11 mouse cellular contexts compared by ENCODE assay signal in genomic region chr5:137608654-137609190, GRCm38 (mm10). TPM values are rescaled to one million over a fixed set of nuclear protein-coding genes. Genes with fewer than 3 reads are reported as not detected.
DNase-seq lines count a peak whose midpoint lies in the region; ATAC-seq and TF ChIP-seq lines count a peak whose summit lies in the region.
"Had no signal": no experiment of that assay in that cellular context is flagged by ENCODE, and none has a peak within 500 bp of the region (broad histone marks: within the 10 kb centered on the region; RNA-seq: fewer than 3 reads in every experiment).

No protein-coding gene starts in this region.

- no peaks in the 10 kb centered on the region for H3K9me3 ChIP-seq in kidney, embryonic 16.5 days (ENCODE audit: low read length)
- no peaks in the 10 kb centered on the region for H3K9me3 ChIP-seq in embryonic facial prominence, embryonic 11.5 days (replicated peaks; ENCODE audit: control insufficient read depth, low read length)
- no peaks in the 10 kb centered on the region for H3K9me3 ChIP-seq in hindbrain, embryonic 16.5 days (ENCODE audit: control insufficient read depth, low read length)
- H3K9me3 ChIP-seq in midbrain, embryonic 15.5 days: no peaks in the 10 kb centered on the region
- H3K9me3 ChIP-seq: liver, embryonic 15.5 days had no signal

- peak overlapping the region; percentile 32 for H3K4me3 ChIP-seq in kidney, embryonic 16.5 days (ENCODE audit: low read length)
- peak overlapping the region; percentile 20; the same call in 1 of the 2 replicates for H3K4me3 ChIP-seq in embryonic facial prominence, embryonic 11.5 days (ENCODE audit: low read depth, low read length)
- H3K4me3 ChIP-seq in hindbrain, embryonic 16.5 days (ENCODE audit: low read length): peak overlapping the region; percentile 18
- H3K4me3 ChIP-seq in midbrain, embryonic 15.5 days: peak overlapping the region; percentile 10; the same call in 1 of the 2 replicates
- H3K4me3 ChIP-seq in thymus, adult 2 months (ENCODE audit: control insufficient read depth, insufficient read depth, low read length): no peak overlapping the region
- H3K4me3 ChIP-seq: liver, embryonic 15.5 days had no signal

- H3K27ac ChIP-seq in kidney, embryonic 16.5 days (ENCODE audit: low read length): no peak overlapping the region
- H3K27ac ChIP-seq in embryonic facial prominence, embryonic 11.5 days (replicated peaks; ENCODE audit: low read depth, low read length): 0 out of 2 replicates have a peak overlapping the region, but pooled peaks have one; percentile 1
- H3K27ac ChIP-seq in hindbrain, embryonic 16.5 days (ENCODE audit: low read depth, low read length): no peak overlapping the region
- H3K27ac ChIP-seq in midbrain, embryonic 15.5 days: no peak overlapping the region
- H3K27ac ChIP-seq in thymus, adult 2 months (ENCODE audit: control insufficient read depth, insufficient read depth, low read length): no peak overlapping the region
- H3K27ac ChIP-seq: liver, embryonic 15.5 days had no signal

- no peak for ATAC-seq in kidney, embryonic 16.5 days (ENCODE audit: low FRiP score, low TSS enrichment)
- no peak for ATAC-seq in embryonic facial prominence, embryonic 11.5 days (replicated peaks; ENCODE audit: insufficient number of reproducible peaks, low FRiP score, low TSS enrichment, low read depth)
- ATAC-seq in hindbrain, embryonic 16.5 days: no peak; the same call in 1 of the 2 replicates
- no peak for ATAC-seq in midbrain, embryonic 15.5 days (replicated peaks)
- no peak for ATAC-seq in megakaryocyte progenitor cell, adult 5-6 weeks (replicated peaks; ENCODE audit: poor library complexity)

- peak overlapping the region; percentile 51 for H3K9ac ChIP-seq in kidney, embryonic 16.5 days (replicated peaks; ENCODE audit: low read length)
- H3K9ac ChIP-seq in embryonic facial prominence, embryonic 11.5 days (replicated peaks; ENCODE audit: low read length): peak overlapping the region; percentile 32
- H3K9ac ChIP-seq in hindbrain, embryonic 16.5 days (ENCODE audit: low read depth, low read length): peak overlapping the region; percentile 48
- no peak overlapping the region for H3K9ac ChIP-seq in midbrain, embryonic 15.5 days
- H3K9ac ChIP-seq: liver, embryonic 15.5 days had no signal

- no peak for TF ChIP-seq POLR2A in thymus, adult 2 months (IDR thresholded peaks at IDR 0.05; ENCODE audit: control insufficient read depth, extremely low read depth, insufficient read depth, low read length, poor library complexity)

- peak overlapping the region; percentile 58 for H3K4me2 ChIP-seq in kidney, embryonic 16.5 days (replicated peaks; ENCODE audit: low read depth, low read length)
- peak overlapping the region; percentile 36 for H3K4me2 ChIP-seq in embryonic facial prominence, embryonic 11.5 days (ENCODE audit: low read depth, low read length)
- peak overlapping the region; percentile 41 for H3K4me2 ChIP-seq in hindbrain, embryonic 16.5 days (ENCODE audit: low read length)
- H3K4me2 ChIP-seq in midbrain, embryonic 15.5 days: peak overlapping the region; percentile 31
- H3K4me2 ChIP-seq: liver, embryonic 15.5 days had no signal

- H3K4me1 ChIP-seq in kidney, embryonic 16.5 days (ENCODE audit: insufficient read depth, low read length): peaks cover 56% of the 10 kb centered on the region
- H3K4me1 ChIP-seq in embryonic facial prominence, embryonic 11.5 days (ENCODE audit: control insufficient read depth, insufficient read depth, low read length): peaks cover 16% of the 10 kb centered on the region
- peaks cover 6% of the 10 kb centered on the region for H3K4me1 ChIP-seq in hindbrain, embryonic 16.5 days (ENCODE audit: control insufficient read depth, insufficient read depth, low read depth, low read length)
- peaks cover 12% of the 10 kb centered on the region; the same call in 1 of the 2 replicates for H3K4me1 ChIP-seq in midbrain, embryonic 15.5 days
- H3K4me1 ChIP-seq in thymus, adult 2 months (replicated peaks; ENCODE audit: control insufficient read depth, insufficient read depth, low read length): 0 out of 2 replicates have a peak, but pooled peaks cover 5% of the 10 kb centered on the region

- H3K36me3 ChIP-seq in kidney, embryonic 16.5 days (ENCODE audit: insufficient read depth, low read length): peaks cover 12% of the 10 kb centered on the region
- H3K36me3 ChIP-seq in embryonic facial prominence, embryonic 11.5 days (replicated peaks; ENCODE audit: control insufficient read depth, insufficient read depth, low read depth, low read length): no peaks in the 10 kb centered on the region; the same call in 1 of the 2 replicates
- no peaks in the 10 kb centered on the region for H3K36me3 ChIP-seq in hindbrain, embryonic 16.5 days (ENCODE audit: control insufficient read depth, insufficient read depth, low read length)
- no peaks in the 10 kb centered on the region for H3K36me3 ChIP-seq in midbrain, embryonic 15.5 days (replicated peaks)
- no peaks in the 10 kb centered on the region for H3K36me3 ChIP-seq in thymus, adult 2 months (ENCODE audit: control insufficient read depth, insufficient read depth, low read length)
- H3K36me3 ChIP-seq: liver, embryonic 15.5 days had no signal

- TF ChIP-seq CTCF in thymus, adult 2 months (IDR thresholded peaks at IDR 0.05; ENCODE audit: borderline replicate concordance, control insufficient read depth, extremely low read depth, insufficient read depth, low read length, poor library complexity): no peak

- 18% methylated on average over 22 of the region's 23 CpGs for WGBS in kidney, embryonic 16.5 days
- 14% methylated on average over 23 of the region's 23 CpGs for WGBS in embryonic facial prominence, embryonic 11.5 days
- 19% methylated on average over 23 of the region's 23 CpGs for WGBS in hindbrain, embryonic 16.5 days
- WGBS in midbrain, embryonic 15.5 days: 24% methylated on average over 22 of the region's 23 CpGs
- WGBS in thymus, adult 2 months: 88% methylated on average over 23 of the region's 23 CpGs

- DNase-seq in kidney, adult 9 months: no peak
- DNase-seq in embryonic facial prominence, embryonic 11.5 days (ENCODE audit: low spot score): no peak
- no peak for DNase-seq in thymus, adult 2 months
- no peak for DNase-seq in urinary bladder, adult 18-20 months (ENCODE audit: low spot score in 2 of 2)
- DNase-seq: cerebellum, adult 11-12 months; gastrocnemius, postnatal 25 days had no signal

- H3K27me3 ChIP-seq in kidney, embryonic 16.5 days (ENCODE audit: insufficient read depth, low read length): no peaks in the 10 kb centered on the region; the same call in 1 of the 2 replicates
- H3K27me3 ChIP-seq in embryonic facial prominence, embryonic 11.5 days (ENCODE audit: control insufficient read depth, insufficient read depth, low read length): no peaks in the 10 kb centered on the region
- H3K27me3 ChIP-seq in hindbrain, embryonic 16.5 days (replicated peaks; ENCODE audit: control insufficient read depth, insufficient read depth, low read length): no peaks in the 10 kb centered on the region
- H3K27me3 ChIP-seq in midbrain, embryonic 15.5 days (replicated peaks): no peaks in the 10 kb centered on the region; the same call in 1 of the 2 replicates
- H3K27me3 ChIP-seq in thymus, adult 2 months (ENCODE audit: control insufficient read depth, insufficient read depth, low read length): no peaks in the 10 kb centered on the region

RNA-seq across cellular contexts. Expression of gene Pcolce, which starts 4.9 kb away (rescaled TPM):
- polyA plus RNA-seq in kidney, embryonic 16.5 days (2015; fragmentation: Nextera tagmentation; extraction: Ambion mirVana): 150 and 156 TPM in 2 replicates
- 133 and 142 TPM in 2 replicates for polyA plus RNA-seq in embryonic facial prominence, embryonic 11.5 days (2014; fragmentation: Nextera tagmentation; extraction: Ambion mirVana)
- 23.3 and 25.7 TPM in 2 replicates for polyA plus RNA-seq in hindbrain, embryonic 16.5 days (2015; fragmentation: Nextera tagmentation; extraction: Ambion mirVana)
- 15.1 and 16.7 TPM in 2 replicates for polyA plus RNA-seq in midbrain, embryonic 15.5 days (2015; fragmentation: Nextera tagmentation; extraction: Ambion mirVana)
- 21.9 and 29.7 TPM in 2 replicates for polyA plus RNA-seq in thymus, adult 2 months (2012; rRNA removed)
- total RNA-seq in megakaryocyte progenitor cell, adult 5-6 weeks (2015): not detected in 2 replicates
- not detected in 2 replicates for total RNA-seq in megakaryocyte progenitor cell, adult 5-6 weeks (2017)

RNA-seq across cellular contexts. Expression of gene Mospd3, which starts 7.9 kb away (rescaled TPM):
- 25.2 and 28.6 TPM in 2 replicates for polyA plus RNA-seq in kidney, embryonic 16.5 days (2015; fragmentation: Nextera tagmentation; extraction: Ambion mirVana)
- 17.4 and 19.4 TPM in 2 replicates for polyA plus RNA-seq in embryonic facial prominence, embryonic 11.5 days (2014; fragmentation: Nextera tagmentation; extraction: Ambion mirVana)
- 60.0 and 63.4 TPM in 2 replicates for polyA plus RNA-seq in hindbrain, embryonic 16.5 days (2015; fragmentation: Nextera tagmentation; extraction: Ambion mirVana)
- 66.9 and 68.2 TPM in 2 replicates for polyA plus RNA-seq in midbrain, embryonic 15.5 days (2015; fragmentation: Nextera tagmentation; extraction: Ambion mirVana)
- polyA plus RNA-seq in thymus, adult 2 months (2012; rRNA removed): 252 and 273 TPM in 2 replicates
- 95.4 and 97.5 TPM in 2 replicates for total RNA-seq in megakaryocyte progenitor cell, adult 5-6 weeks (2015)
- total RNA-seq in megakaryocyte progenitor cell, adult 5-6 weeks (2017): 3.6 and 5.5 TPM in 2 replicates

RNA-seq across cellular contexts. Expression of gene Fbxo24, which starts 20.1 kb away (rescaled TPM):
- polyA plus RNA-seq in kidney, embryonic 16.5 days (2015; fragmentation: Nextera tagmentation; extraction: Ambion mirVana): 0.09 and 0.13 TPM in 2 replicates
- polyA plus RNA-seq in embryonic facial prominence, embryonic 11.5 days (2014; fragmentation: Nextera tagmentation; extraction: Ambion mirVana): 0.13 TPM in 1 of 2 replicates, not detected in the other
- not detected in 2 replicates for polyA plus RNA-seq in hindbrain, embryonic 16.5 days (2015; fragmentation: Nextera tagmentation; extraction: Ambion mirVana)
- 0.13 and 0.17 TPM in 2 replicates for polyA plus RNA-seq in midbrain, embryonic 15.5 days (2015; fragmentation: Nextera tagmentation; extraction: Ambion mirVana)
- polyA plus RNA-seq in thymus, adult 2 months (2012; rRNA removed): 0.27 and 0.31 TPM in 2 replicates
- total RNA-seq in megakaryocyte progenitor cell, adult 5-6 weeks (2015): not detected in 2 replicates
- 0.21 TPM in 1 of 2 replicates, not detected in the other for total RNA-seq in megakaryocyte progenitor cell, adult 5-6 weeks (2017)
- polyA plus RNA-seq: liver, embryonic 15.5 days had no signal

RNA-seq across cellular contexts. Expression of gene Lrch4, which starts 20.2 kb away (rescaled TPM):
- polyA plus RNA-seq in kidney, embryonic 16.5 days (2015; fragmentation: Nextera tagmentation; extraction: Ambion mirVana): 39.5 and 51.8 TPM in 2 replicates
- 28.4 and 30.0 TPM in 2 replicates for polyA plus RNA-seq in embryonic facial prominence, embryonic 11.5 days (2014; fragmentation: Nextera tagmentation; extraction: Ambion mirVana)
- polyA plus RNA-seq in hindbrain, embryonic 16.5 days (2015; fragmentation: Nextera tagmentation; extraction: Ambion mirVana): 14.9 and 21.6 TPM in 2 replicates
- polyA plus RNA-seq in midbrain, embryonic 15.5 days (2015; fragmentation: Nextera tagmentation; extraction: Ambion mirVana): 18.8 and 19.1 TPM in 2 replicates
- polyA plus RNA-seq in thymus, adult 2 months (2012; rRNA removed): 576 and 587 TPM in 2 replicates
- 37.8 and 38.0 TPM in 2 replicates for total RNA-seq in megakaryocyte progenitor cell, adult 5-6 weeks (2015)
- total RNA-seq in megakaryocyte progenitor cell, adult 5-6 weeks (2017): 27.3 and 29.5 TPM in 2 replicates

RNA-seq across cellular contexts. Expression of gene Gm20605, which starts 20.3 kb away (rescaled TPM):
- polyA plus RNA-seq in kidney, embryonic 16.5 days (2015; fragmentation: Nextera tagmentation; extraction: Ambion mirVana): 18.4 and 20.9 TPM in 2 replicates
- polyA plus RNA-seq in embryonic facial prominence, embryonic 11.5 days (2014; fragmentation: Nextera tagmentation; extraction: Ambion mirVana): 3.7 and 4.8 TPM in 2 replicates
- 7.4 and 7.6 TPM in 2 replicates for polyA plus RNA-seq in hindbrain, embryonic 16.5 days (2015; fragmentation: Nextera tagmentation; extraction: Ambion mirVana)
- polyA plus RNA-seq in midbrain, embryonic 15.5 days (2015; fragmentation: Nextera tagmentation; extraction: Ambion mirVana): 11.3 and 11.8 TPM in 2 replicates
- polyA plus RNA-seq in thymus, adult 2 months (2012; rRNA removed): 149 and 153 TPM in 2 replicates
- 5.5 and 8.3 TPM in 2 replicates for total RNA-seq in megakaryocyte progenitor cell, adult 5-6 weeks (2015)
- total RNA-seq in megakaryocyte progenitor cell, adult 5-6 weeks (2017): 4.3 and 8.0 TPM in 2 replicates
